Mouse (Mus musculus): ENCODE results near the gene Slc27a2.
"Not testable (repeated sequence)": the region's sequence is repeated elsewhere in the genome, so short reads cannot be mapped to it uniquely, and the experiment has no call there.

The Slc27a2 gene

DNA sequence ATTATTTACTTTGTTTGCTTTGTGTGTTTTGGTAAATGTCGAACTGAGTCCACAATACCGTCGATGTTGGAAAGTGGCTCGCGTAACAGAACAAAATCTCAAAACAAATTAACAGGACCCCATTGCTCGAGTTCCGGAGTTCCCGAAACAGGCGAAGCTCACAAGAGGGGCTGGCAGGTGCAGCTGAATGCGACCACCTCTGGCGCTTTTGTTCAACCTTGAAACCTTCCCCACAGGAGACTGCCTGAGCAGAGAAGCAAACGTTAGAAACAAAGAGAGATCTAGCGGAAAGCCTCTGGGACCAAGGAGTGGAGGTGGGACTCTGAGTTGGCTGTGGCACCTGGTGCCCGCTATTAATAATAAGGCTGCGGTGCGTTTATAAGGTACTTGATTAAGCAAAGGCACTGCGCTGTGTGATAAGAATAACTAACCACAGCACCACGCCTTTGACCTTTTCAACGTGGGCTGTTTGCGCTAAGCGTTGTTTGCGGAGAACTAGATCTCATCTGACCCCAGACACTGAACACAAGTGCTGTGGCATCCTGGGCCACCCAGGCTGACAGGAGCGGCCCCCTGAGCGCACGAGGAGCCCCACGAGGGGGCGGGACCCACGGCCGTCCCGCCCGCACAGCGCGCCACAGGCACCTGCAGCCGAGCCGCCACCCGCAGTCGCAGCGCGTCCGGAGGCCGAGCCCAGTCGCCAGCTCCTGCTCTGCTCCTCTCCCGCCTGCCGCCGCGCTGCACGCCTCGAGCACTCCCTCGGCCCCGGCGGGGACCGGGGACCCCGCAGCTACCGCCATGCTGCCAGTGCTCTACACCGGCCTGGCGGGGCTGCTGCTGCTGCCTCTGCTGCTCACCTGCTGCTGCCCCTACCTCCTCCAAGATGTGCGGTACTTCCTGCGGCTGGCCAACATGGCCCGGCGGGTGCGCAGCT lies at the start of gene Slc27a2:
TSS of gene Slc27a2 (plus strand) at position 51 of the 934 bp plus-strand sequence.
- DNase-seq (ENCODE audit: low spot score in 2 of 2): peak in 1 of 2 experiments; percentile 25

DNA sequence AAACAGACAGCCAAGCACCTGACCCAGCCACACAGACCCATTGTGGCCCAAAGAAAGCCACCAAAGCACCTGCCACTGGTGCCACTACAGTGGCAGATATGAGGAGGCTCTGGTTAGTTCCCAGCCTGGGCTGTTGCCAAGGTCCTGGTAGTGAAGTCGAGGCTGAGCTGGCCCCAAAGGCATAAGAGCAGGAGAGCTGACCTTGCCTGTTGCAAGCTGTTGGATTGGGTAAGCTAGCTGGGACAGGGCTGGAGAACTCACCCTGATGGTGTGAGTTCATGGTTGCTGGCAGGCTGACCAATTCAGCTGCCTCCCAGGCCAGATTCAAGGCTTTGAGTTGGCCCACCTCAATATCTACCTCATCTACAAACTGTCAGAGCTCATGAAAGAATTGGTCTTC lies 47.1 kb upstream of the Slc27a2 start:
- no peak for DNase-seq (ENCODE audit: low spot score in 2 of 2)

DNA sequence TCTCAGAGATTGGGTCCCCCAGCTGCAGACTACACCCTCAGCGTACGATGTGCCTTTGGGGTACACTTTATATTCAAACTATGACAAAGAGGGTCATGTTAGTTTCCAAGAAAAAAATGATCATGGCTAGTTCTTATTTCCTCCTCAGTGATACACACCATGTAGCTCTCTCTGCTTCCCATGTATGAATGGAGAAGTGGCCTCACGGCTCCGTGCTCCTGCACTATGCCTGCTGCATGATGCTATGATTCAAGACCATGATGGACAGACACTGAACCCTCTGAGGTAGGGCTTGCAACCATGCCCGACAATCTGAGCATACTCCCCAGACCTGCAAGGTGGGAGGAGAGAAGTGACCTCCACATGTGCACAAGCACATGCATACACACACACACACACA lies 44.7 kb upstream of the Slc27a2 start:
- no peak for DNase-seq (ENCODE audit: low spot score in 2 of 2)

DNA sequence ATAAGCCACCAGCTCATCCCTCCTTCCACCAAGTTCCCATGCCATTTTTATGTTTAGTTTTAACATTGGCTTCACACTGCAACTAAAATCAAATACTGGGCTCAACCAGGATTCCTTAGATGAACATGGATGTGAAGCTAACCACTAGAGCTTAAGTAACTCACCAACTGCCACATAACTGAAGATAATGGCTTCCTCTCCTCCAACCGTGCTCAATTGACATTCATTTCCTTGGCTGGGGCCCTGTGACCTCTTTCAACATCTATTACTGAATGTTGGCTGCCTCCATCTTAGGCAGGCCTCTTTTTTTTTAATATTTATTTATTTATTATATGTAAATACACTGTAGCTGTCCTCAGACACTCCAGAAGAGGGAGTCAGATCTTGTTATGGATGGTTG lies 44.0 kb upstream of the Slc27a2 start:
- DNase-seq (ENCODE audit: low spot score in 2 of 2): no peak

- no peak for DNase-seq (ENCODE audit: low spot score in 2 of 2)
These were observed 37.0 kb upstream of the Slc27a2 start for GRCm38 (mm10) chr2:126515069-126515826.

- no peak for DNase-seq (ENCODE audit: low spot score in 2 of 2)
These were observed 32.2 kb upstream of the Slc27a2 start for GRCm38 (mm10) chr2:126519872-126520581.

GRCm38 (mm10) chr2:126520828-126521227 lies 31.4 kb upstream of the Slc27a2 start:
- no peak for DNase-seq (ENCODE audit: low spot score in 2 of 2)

DNA sequence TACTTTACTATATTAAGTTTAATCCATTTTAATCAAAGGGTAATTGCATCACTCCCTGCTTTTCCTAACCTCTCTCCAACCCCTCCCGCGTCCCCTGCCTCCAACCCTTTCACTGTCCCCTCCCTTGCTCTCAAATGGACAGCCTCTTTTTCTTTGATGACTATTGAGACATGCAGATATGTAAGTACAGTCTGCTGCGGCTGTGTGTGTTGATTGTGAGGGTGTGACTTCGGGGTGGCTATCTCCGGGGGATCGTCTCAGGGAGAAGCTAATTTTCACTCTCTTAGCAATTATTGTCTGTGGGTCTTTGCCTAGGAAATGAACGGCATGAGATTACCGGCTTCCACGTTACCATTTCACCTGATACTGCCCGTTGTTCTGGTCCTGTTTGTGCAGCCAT lies 30.7 kb upstream of the Slc27a2 start:
- DNase-seq (ENCODE audit: low spot score in 2 of 2): no peak

DNA sequence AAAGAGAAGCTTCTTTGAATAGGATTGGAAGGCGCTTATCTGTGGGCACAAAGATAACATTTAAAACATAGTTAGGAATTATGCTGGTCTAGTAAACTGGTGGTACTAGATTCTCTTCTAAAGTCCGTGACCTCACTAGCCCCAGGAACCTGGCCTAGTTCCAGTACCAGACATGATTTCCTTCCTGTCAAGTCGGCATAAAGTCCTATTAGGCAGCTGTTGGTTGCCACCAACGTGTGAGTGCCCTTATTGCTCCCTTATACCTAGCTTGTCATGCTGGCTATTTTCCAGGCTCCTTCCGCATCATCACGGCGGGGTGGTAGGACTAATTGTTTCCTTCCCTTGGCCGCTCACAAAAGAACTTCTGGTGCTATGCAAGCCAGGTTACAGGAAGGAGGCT lies 30.2 kb upstream of the Slc27a2 start:
- DNase-seq (ENCODE audit: low spot score in 2 of 2): no peak

GRCm38 (mm10) chr2:126523101-126523745 lies 29.0 kb upstream of the Slc27a2 start:
- not testable (repeated sequence) for DNase-seq (ENCODE audit: low spot score in 2 of 2)

- no peak for DNase-seq (ENCODE audit: low spot score in 2 of 2)
These were observed 27.9 kb upstream of the Slc27a2 start for GRCm38 (mm10) chr2:126524271-126524670.

DNA sequence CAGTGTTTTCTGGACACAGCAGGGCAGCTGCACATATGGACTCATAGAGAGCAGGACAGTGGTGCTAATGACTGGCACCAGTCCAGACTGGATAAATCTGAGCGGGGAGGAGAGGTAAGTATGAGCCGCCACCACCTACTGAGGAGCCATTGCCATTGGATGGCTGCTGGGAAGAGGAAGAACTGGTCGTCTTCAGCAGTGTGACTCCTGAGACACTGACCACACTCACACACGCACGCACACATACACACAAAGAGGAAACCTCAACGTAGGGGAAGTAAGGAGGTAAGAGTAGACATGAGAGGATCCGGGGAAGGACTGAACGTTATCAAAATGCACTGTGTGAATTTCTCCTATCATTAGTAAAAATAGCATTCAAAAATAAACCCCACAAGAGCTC lies 24.7 kb upstream of the Slc27a2 start:
- no peak for DNase-seq (ENCODE audit: low spot score in 2 of 2)

GRCm38 (mm10) chr2:126530581-126530980 lies 21.6 kb upstream of the Slc27a2 start:
- DNase-seq (ENCODE audit: low spot score in 2 of 2): no peak

GRCm38 (mm10) chr2:126537654-126538053 lies 14.6 kb upstream of the Slc27a2 start:
- DNase-seq (ENCODE audit: low spot score in 2 of 2): no peak

GRCm38 (mm10) chr2:126540390-126540925 lies 11.7 kb upstream of the Slc27a2 start:
- DNase-seq (ENCODE audit: low spot score in 2 of 2): no peak

DNA sequence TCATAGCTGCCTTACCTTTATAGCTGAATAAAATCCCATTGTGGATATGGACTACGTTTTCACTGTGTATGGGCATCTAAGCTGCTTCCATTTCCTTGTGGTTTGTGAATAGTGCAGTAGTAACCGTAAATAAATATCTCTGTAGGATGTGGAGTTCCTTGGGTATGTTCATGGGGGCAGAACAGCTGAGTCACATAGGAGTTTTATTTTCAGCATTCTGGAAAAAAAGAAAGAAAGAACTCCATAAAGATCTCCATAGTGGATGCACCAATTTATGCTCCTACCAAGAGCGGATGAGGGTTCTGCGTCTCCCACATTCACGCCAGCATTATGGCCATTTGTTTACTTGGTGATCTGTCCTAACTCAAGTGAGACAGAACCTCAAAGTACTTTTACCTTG lies 10.0 kb upstream of the Slc27a2 start:
- DNase-seq (ENCODE audit: low spot score in 2 of 2): no peak

GRCm38 (mm10) chr2:126545297-126545696 lies 6.9 kb upstream of the Slc27a2 start:
- DNase-seq (ENCODE audit: low spot score in 2 of 2): no peak

DNA sequence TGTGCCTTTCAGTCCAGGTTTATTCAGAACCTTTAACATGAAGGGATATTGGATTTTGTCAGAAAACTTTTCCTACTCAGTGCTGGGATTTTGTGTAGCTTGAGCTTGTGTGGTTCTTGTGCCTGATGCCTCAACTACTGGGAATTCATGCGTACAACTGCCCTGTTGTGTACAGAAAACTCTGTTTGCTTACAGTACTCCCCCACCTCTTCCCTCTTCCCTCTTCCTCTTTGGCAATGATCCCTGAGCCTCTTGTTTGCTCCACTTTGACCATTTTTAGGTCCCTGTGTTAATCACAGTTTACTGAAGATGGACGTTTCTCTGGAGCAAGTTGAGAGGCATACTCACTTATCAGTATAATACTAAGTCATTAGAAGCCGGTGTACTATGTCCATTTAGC lies 5.8 kb upstream of the Slc27a2 start:
- DNase-seq (ENCODE audit: low spot score in 2 of 2): no peak

GRCm38 (mm10) chr2:126549681-126550080 lies 2.5 kb upstream of the Slc27a2 start:
- no peak for DNase-seq (ENCODE audit: low spot score in 2 of 2)

- no peak for DNase-seq (ENCODE audit: low spot score in 2 of 2)
These were observed 840 bp upstream of the Slc27a2 start for GRCm38 (mm10) chr2:126551244-126551890.

DNA sequence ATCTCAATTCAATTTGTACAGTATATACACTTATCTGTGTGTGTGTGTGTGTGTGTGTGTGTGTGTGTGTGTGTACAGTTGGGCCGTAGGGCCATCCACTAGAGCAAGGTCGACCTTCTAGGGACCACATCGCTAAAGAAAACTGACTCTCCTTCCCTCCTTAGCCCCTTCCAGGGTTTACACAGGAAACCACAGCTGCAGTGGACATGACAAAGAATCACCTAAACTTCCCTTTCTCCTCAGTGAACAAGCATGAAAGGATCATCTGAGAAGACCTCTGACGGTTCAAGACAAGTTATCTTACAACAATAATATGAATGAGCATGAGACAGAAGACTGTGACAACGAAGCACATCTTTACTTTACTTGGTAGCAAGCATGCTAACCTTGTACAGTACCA lies 311 bp upstream of the Slc27a2 start:
- no peak for DNase-seq (ENCODE audit: low spot score in 2 of 2)
